Mouse (Mus musculus) neural tube, embryonic 15.5 days (tissue): ENCODE results near the gene Zfp865. TPM values are rescaled to one million over a fixed set of nuclear protein-coding genes. Genes with fewer than 3 reads are reported as not detected.

ENCODE experiments used
- ATAC-seq: fragments of 200-750 bp; cut with Nextera tagmentation; 2 replicates; pipeline ENCODE4 v1.8.0; 2017; ENCODE audit warnings: mild to moderate bottlenecking, moderate TSS enrichment, moderate library complexity; ENCODE audit not compliant: low FRiP score
- H3K27ac ChIP-seq: fragments of 300-500 bp; sonication (generic); replicated peaks from 2 replicates; pipeline ENCODE4 v1.5.1; 2015; ENCODE audit warnings: mild to moderate bottlenecking, inconsistent platforms
- H3K27me3 ChIP-seq: fragments of 300-500 bp; sonication (generic); replicated peaks from 2 replicates; pipeline ENCODE4 v1.6.1; 2015; ENCODE audit warnings: inconsistent platforms
- H3K36me3 ChIP-seq: fragments of 300-500 bp; sonication (generic); 2 replicates; pipeline ENCODE4 v1.6.1; 2015; ENCODE audit warnings: inconsistent platforms
- H3K4me1 ChIP-seq: fragments of 300-500 bp; sonication (generic); 2 replicates; pipeline ENCODE4 v1.6.1; 2015; ENCODE audit warnings: inconsistent platforms
- H3K4me2 ChIP-seq: fragments of 300-500 bp; sonication (generic); 2 replicates; pipeline ENCODE4 v1.6.1; 2015; ENCODE audit warnings: inconsistent platforms, mild to moderate bottlenecking, moderate library complexity
- H3K4me3 ChIP-seq: fragments of 300-500 bp; sonication (generic); replicated peaks from 2 replicates; pipeline ENCODE4 v1.5.1; 2015; ENCODE audit warnings: mild to moderate bottlenecking, inconsistent platforms
- H3K9ac ChIP-seq: fragments of 300-500 bp; sonication (generic); replicated peaks from 2 replicates; pipeline ENCODE4 v1.6.1; 2015; ENCODE audit warnings: mild to moderate bottlenecking, inconsistent platforms
- H3K9me3 ChIP-seq: fragments of 300-500 bp; sonication (generic); replicated peaks from 2 replicates; pipeline ENCODE4 v1.6.1; 2016; ENCODE audit warnings: inconsistent platforms
- WGBS: fragments of 180-500 bp; shearing (Covaris S2); methylation state at CpG from one replicate; pipeline ENCODE4 v1.1.7; 2015; ENCODE audit warnings: mixed read lengths; 5-methylcytosine and 5-hydroxymethylcytosine counted together
- polyA plus RNA-seq: library from polyadenylated mRNA; unstranded; fragments of >200 nt; fragmentation: Nextera tagmentation; extraction: Ambion mirVana; gene quantifications from 2 replicates; pipeline ENCODE4 v1.2.1, GENCODE M21; 2015

Zfp865 gene
- polyA plus RNA-seq, 1 experiment from 2014 or later: 7.0 TPM

DNA sequence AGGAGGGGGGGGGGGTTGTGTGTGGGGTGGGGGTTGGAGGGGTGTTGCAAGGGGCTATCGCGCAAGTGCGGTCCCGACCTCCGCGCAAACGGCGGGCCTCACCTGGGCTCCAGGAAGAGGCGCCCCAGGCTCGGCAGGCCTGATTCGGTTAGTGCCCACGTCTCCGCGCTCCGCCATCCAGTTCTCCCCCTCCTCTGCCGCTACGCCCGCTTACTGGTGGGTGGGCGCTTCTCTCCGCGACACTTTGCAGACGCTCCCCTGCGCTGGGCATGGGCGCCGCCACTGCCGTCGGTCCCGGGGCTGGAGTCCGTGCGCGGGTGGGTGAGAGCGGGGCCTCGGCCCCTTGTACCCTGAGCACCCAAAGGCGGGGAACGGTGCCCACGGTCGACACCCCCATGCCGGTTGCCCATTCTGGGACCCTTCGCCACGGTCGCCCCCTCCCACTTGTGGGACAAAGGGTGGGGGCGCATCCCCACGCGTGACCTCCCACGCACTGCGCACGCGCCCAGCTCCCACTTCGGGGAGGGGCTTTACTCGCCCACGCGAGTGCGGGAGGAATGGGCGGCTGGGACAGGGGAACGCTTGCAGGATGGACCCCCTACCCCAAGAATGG, 36.6 kb downstream of the Zfp865 start:
- Histone ChIP-seq H3K4me3 (peak overlapping the region; percentile 63), H3K27me3 (peaks cover 24% of the 10 kb centered on the region), H3K9ac (peak overlapping the region; percentile 72), H3K9me3 (no peaks in the 10 kb centered on the region), H3K27ac (peak overlapping the region; percentile 84), H3K4me2 (peak overlapping the region; percentile 75), H3K4me1 (peaks cover 87% of the 10 kb centered on the region), H3K36me3 (no peaks in the 10 kb centered on the region)
- peak; percentile 23 for ATAC-seq
- 2% methylated on average over 52 of the region's 55 CpGs for WGBS

DNA sequence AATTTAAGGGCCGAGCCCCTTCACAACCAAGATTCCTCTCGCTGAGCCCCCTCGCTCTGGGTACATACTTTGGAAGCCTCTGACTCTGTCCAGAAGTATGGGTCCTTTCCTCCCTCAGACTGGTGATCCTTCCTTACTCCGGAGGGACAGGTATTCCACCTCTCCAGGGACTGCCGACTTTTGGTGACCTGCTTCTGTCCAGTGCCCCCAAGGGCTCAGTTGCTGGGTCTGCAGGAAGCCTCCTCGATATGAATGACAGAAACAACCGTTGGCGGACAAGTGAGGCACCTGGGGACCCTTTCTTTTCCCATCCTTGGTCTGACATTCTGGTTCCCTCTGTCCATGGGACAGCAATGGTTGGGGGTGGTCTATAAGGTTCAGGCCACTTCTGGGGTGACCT, 37.2 kb downstream of the Zfp865 start:
- H3K4me3 ChIP-seq: peak overlapping the region; percentile 63
- H3K36me3 ChIP-seq: no peaks in the 10 kb centered on the region
- WGBS: 28% methylated on average over 8 of the region's 8 CpGs
- no peak for ATAC-seq
- no peaks in the 10 kb centered on the region for H3K9me3 ChIP-seq
- H3K27ac ChIP-seq: peak overlapping the region; percentile 84
- peak overlapping the region; percentile 72 for H3K9ac ChIP-seq
- H3K4me2 ChIP-seq: peak overlapping the region; percentile 75
- H3K4me1 ChIP-seq: peaks cover 81% of the 10 kb centered on the region
- H3K27me3 ChIP-seq: peaks cover 24% of the 10 kb centered on the region

DNA sequence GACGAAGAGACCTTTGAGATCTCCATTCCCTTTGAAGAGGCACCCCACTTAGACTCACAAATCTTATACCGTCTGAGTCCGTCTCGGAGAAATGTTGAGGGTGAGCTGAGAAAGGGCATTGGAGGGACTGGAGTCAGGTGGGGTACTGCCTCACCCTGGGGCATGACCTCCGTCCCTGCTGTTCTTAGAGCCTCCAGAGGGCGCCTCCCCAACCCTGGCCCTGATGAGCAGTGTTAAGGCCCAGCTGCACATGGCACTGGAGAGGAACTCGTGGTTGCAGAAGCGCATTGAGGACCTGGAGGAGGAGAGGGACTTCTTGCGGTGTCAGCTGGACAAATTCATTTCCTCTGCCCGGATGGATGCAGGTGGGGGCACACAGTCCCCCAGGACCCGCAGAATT, 37.6 kb downstream of the Zfp865 start:
- peak overlapping the region; percentile 14; the same call in 1 of the 2 replicates for H3K27ac ChIP-seq
- H3K9me3 ChIP-seq: no peaks in the 10 kb centered on the region
- H3K9ac ChIP-seq: peak overlapping the region; percentile 72
- WGBS: 26% methylated on average over 11 of the region's 11 CpGs
- H3K4me2 ChIP-seq: peak overlapping the region; percentile 75
- no peak for ATAC-seq
- peak overlapping the region; percentile 63 for H3K4me3 ChIP-seq
- H3K27me3 ChIP-seq: peaks cover 23% of the 10 kb centered on the region
- peaks cover 77% of the 10 kb centered on the region for H3K4me1 ChIP-seq
- no peaks in the 10 kb centered on the region for H3K36me3 ChIP-seq

DNA sequence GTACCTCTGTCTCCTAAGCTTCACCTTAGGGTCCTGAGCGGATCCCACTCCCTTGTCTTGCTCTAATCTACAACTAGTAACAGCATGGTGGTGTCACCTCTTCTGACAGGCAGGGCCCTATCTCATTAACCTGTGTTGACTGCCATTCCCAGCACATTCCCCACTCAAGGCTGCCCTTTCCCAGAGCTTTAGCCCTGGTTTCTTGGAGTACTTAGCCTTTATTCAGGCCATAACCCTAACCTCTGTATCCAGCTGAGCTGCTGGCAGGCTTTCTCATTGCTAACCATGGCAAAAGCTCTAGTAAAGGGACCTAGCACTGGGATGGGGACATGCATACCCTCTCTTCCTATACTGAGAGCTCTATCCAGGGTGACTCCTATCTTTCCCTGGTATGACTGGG, 38.5 kb downstream of the Zfp865 start:
- WGBS: 89% methylated on average over 1 of the region's 1 CpGs
- Histone ChIP-seq H3K4me3 (no peak overlapping the region), H3K27ac (0 out of 2 replicates have a peak overlapping the region, but pooled peaks have one; percentile 99), H3K36me3 (no peaks in the 10 kb centered on the region), H3K4me2 (no peak overlapping the region), H3K9me3 (no peaks in the 10 kb centered on the region), H3K27me3 (peaks cover 18% of the 10 kb centered on the region), H3K4me1 (peaks cover 76% of the 10 kb centered on the region), H3K9ac (no peak overlapping the region)
- ATAC-seq: no peak

DNA sequence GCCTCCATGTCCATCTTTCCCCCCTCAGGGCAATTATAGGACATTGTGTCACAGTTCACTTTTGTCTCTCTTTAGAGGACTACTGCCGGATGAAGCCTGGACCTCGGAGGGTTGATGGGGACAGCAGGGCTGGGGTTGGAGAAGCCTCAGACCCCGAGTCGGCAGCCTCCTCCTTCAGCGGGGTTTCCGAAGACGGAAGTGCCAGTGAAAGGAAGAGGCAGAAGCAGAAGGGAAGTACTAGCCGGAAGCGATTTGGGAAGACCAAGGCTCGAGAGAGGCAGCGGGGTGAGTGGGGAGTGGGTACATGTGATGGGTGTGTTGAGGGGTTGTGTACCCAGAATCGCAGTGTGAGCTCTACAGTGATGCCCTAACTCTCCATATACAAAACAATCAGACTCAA, 39.2 kb downstream of the Zfp865 start:
- Histone ChIP-seq H3K9ac (peak overlapping the region; percentile 8; the same call in 1 of the 2 replicates), H3K4me1 (peaks cover 76% of the 10 kb centered on the region), H3K36me3 (no peaks in the 10 kb centered on the region), H3K27ac (peak overlapping the region; percentile 99), H3K9me3 (no peaks in the 10 kb centered on the region), H3K27me3 (peaks cover 15% of the 10 kb centered on the region), H3K4me2 (peak overlapping the region; percentile 78), H3K4me3 (no peak overlapping the region)
- 94% methylated on average over 12 of the region's 12 CpGs for WGBS
- no peak for ATAC-seq

DNA sequence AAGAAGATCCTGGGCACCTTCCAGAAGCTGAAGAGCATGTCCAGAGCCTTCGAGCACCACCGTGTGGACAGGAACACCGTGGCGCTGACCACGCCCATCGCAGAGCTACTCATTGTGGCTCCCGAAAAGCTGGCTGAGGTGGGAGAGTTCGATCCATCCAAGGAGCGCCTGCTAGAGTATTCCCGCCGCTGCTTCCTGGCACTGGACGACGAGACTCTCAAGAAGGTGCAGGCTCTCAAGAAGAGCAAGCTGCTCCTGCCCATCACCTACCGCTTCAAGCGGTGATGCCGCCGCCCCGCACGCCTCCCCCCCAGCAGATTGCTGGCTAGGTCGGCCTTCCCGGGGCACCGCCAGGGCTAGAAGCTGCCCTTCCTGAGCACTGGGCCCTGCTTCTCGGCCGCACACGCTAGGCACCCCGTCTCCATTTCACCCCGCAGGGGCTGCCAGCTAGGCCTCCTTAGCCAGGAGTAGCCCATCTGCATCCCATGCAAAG, 40.1 kb downstream of the Zfp865 start:
- Histone ChIP-seq H3K4me1 (peaks cover 73% of the 10 kb centered on the region), H3K4me2 (peak overlapping the region; percentile 78), H3K9ac (peak overlapping the region; percentile 85), H3K27ac (peak overlapping the region; percentile 99), H3K27me3 (peaks cover 6% of the 10 kb centered on the region), H3K36me3 (no peaks in the 10 kb centered on the region), H3K9me3 (no peaks in the 10 kb centered on the region), H3K4me3 (peak overlapping the region; percentile 66)
- WGBS: 1% methylated on average over 27 of the region's 27 CpGs
- peak; percentile 0; the same call in 1 of the 2 replicates for ATAC-seq

DNA sequence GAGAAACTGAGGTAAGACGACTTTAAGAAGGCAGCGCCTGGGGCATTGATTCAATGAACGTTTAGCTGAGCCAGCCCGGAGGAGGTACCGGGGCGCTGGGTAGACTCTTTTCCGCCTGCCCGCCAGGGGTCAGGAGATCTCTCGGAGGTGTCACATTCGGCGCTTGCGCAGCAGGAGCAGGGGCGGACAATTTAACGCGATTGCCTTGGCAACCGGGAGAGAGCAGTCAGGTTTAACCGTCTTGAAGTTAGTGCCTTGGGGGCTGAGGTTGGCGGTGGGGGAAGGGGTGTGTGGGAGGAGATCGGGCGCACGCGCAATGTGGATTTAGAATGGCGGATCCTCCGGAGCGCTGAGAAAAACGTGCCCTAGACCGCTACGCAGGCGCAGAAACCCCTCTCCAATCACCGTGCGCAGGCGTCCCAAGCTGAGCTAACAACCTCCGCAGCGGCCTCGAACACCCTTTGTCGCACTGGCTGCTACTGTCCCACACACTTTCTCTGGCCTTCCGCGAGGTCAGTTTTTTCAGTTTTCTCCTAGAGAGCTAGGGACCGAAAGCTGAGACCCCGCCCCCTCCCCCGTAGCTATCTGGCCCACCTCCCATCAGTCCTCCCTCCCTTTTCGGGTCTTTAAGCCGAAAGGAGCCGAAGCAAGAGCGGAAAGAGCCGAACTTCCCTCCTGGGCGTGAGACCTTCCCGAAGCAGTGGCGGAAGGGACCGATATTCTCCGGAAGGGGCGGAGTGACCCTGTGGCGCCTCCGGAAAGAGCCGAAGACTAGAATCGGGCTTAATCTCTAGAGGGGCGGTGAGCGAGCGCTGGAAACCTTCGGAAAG, 41.0 kb downstream of the Zfp865 start:
- no peaks in the 10 kb centered on the region for H3K27me3 ChIP-seq
- H3K4me1 ChIP-seq: peaks cover 73% of the 10 kb centered on the region
- no peaks in the 10 kb centered on the region for H3K36me3 ChIP-seq
- ATAC-seq: peak; percentile 89
- H3K9me3 ChIP-seq: no peaks in the 10 kb centered on the region
- peak overlapping the region; percentile 85 for H3K9ac ChIP-seq
- peak overlapping the region; percentile 66 for H3K4me3 ChIP-seq
- WGBS: under 1% methylated on average over 60 of the region's 60 CpGs
- peak overlapping the region; percentile 99 for H3K27ac ChIP-seq
- H3K4me2 ChIP-seq: peak overlapping the region; percentile 78

DNA sequence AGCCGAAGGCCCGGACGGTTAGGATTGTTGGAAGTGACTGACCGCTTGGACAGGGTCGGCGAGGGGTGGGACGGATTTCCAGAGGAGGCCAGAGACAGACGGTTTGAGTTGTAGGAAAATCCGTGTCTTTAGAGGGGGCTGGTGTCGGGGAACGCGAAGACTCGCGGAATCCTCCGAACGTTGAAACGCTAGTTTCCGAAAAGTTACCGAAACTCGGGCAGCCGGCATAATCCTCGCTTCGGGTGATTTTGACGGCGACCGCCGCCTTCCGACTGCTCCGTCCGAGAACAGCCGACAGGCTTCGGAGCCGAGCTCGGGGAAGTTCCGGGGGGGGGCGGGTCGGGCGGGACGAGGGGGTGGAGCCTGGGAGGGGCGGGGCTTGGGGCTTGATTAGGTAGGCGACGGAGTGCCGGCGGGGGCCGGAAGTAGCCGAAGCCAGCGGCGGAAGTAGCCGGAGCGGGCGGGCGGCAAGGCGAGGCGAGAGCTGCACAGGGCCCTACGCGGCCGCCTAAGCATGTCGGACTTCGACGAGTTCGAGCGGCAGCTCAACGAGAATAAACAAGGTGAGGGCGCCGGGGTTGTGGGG, 41.7 kb downstream of the Zfp865 start, which contains the start of gene U2af2:
TSS of gene U2af2 (plus strand) at position 370 of the 586 bp plus-strand sequence.
- Histone ChIP-seq H3K36me3 (peaks cover 7% of the 10 kb centered on the region; the same call in 1 of the 2 replicates), H3K4me1 (peaks cover 73% of the 10 kb centered on the region)
- under 1% methylated on average over 55 of the region's 65 CpGs for WGBS

DNA sequence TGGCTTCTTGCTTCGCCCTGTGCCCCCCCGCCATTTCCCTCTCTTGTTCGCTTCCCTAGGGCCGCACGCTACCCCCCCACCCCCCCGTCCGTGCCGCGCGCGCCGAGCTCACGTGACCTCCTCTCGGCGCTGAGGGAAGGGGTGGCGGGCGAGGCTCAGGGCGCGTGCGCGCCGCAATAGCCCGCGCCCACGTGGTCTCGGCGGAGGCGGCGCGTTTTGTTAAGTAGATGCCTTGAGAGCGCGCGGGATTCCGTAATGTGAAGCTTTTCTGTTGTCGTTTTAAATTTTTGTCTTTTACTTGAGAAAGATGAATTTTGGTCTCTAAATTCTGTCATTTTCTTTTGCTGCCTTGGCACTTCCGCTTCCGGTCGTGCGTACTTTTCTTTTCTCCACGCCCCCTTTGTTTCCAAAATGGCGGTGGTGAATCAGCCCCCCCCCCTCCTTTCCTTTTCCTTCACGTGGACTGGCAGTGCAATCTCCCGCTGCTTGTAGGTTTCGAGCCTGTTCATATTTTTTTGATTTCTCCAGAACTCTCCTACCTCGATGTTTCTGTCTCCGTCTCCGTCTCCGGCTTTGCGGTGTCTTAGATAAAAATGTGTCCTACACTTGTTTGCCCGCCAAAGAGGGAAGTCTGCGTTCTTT, 42.3 kb downstream of the Zfp865 start:
- peak overlapping the region; percentile 85 for H3K9ac ChIP-seq
- peak overlapping the region; percentile 66 for H3K4me3 ChIP-seq
- H3K4me1 ChIP-seq: peaks cover 67% of the 10 kb centered on the region
- H3K9me3 ChIP-seq: no peaks in the 10 kb centered on the region
- H3K4me2 ChIP-seq: peak overlapping the region; percentile 78
- WGBS: 0% methylated on average over 48 of the region's 51 CpGs
- no peaks in the 10 kb centered on the region for H3K27me3 ChIP-seq
- H3K36me3 ChIP-seq: peaks cover 13% of the 10 kb centered on the region
- H3K27ac ChIP-seq: peak overlapping the region; percentile 99
- ATAC-seq: peak; percentile 46

More for the DNA sequence above, 41.7 kb downstream of the Zfp865 start, which contains the start of gene U2af2:
- no peaks in the 10 kb centered on the region for H3K9me3 ChIP-seq
- peak within 1 kb of the TSS; percentile 85 for H3K9ac ChIP-seq
- H3K27ac ChIP-seq: peak within 1 kb of the TSS; percentile 99
- H3K27me3 ChIP-seq: no peaks in the 10 kb centered on the region
- ATAC-seq: peak; percentile 83
- H3K4me3 ChIP-seq: peak within 1 kb of the TSS; percentile 66
- peak within 1 kb of the TSS; percentile 78 for H3K4me2 ChIP-seq

DNA sequence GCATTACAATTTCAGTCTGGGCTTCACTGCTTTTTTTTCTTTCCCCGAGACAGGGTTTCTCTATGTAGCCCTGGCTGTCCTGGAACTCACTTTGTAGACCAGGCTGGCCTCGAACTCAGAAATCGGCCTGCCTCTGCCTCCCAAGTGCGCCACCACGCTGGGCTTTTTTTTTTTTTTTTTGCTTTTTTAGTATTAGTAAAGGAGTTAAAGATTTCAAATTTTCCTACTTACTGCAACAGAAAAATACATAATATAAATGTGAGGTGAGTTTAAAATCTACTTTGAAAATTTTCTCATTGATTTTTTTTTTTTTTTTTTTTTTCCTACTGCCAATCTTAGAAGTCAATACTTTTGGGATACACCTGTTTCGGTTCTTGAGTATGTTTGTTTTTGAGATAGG, 44.7 kb downstream of the Zfp865 start:
- ATAC-seq: no peak

DNA sequence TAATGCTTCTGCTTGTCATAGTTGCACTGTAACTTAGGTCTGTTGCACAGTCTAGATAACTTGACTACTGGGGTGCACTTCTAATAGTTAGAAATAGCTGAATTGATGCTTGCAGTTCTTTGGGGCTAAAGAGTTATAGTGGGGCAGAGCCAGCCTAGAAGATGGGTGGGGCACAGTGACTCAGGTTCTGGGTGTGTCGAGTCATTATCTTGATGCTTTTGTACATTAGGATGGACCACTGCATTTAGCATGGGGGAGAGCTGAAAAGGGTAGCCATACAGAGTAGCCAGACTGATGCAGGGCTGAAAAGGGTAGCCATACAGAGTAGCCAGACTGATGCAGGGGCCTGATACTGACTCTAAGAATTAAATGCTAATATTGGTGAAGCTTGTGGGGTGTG, 53.4 kb downstream of the Zfp865 start:
- no peaks in the 10 kb centered on the region for H3K4me1 ChIP-seq
- 69% methylated on average over 1 of the region's 1 CpGs for WGBS

More for the DNA sequence above, 44.7 kb downstream of the Zfp865 start:
- no peaks in the 10 kb centered on the region for H3K9me3 ChIP-seq
- 0 out of 2 replicates have a peak overlapping the region, but pooled peaks have one; percentile 66 for H3K4me3 ChIP-seq
- H3K27me3 ChIP-seq: no peaks in the 10 kb centered on the region
- H3K9ac ChIP-seq: no peak overlapping the region
- H3K27ac ChIP-seq: no peak overlapping the region
- peaks cover 37% of the 10 kb centered on the region for H3K36me3 ChIP-seq
- H3K4me1 ChIP-seq: peaks cover 43% of the 10 kb centered on the region
- 95% methylated on average over 6 of the region's 6 CpGs for WGBS
- no peak overlapping the region for H3K4me2 ChIP-seq

More for the DNA sequence above, 53.4 kb downstream of the Zfp865 start:
- Histone ChIP-seq H3K4me3 (no peak overlapping the region), H3K4me2 (no peak overlapping the region), H3K36me3 (peaks cover 93% of the 10 kb centered on the region), H3K27ac (no peak overlapping the region), H3K9me3 (no peaks in the 10 kb centered on the region), H3K27me3 (no peaks in the 10 kb centered on the region), H3K9ac (no peak overlapping the region)
- no peak for ATAC-seq
